Mouse (Mus musculus) limb, embryonic 14.5 days (tissue): ENCODE data around the gene Kazald1. TPM values are rescaled to one million over a fixed set of nuclear protein-coding genes. Genes with fewer than 3 reads are reported as not detected.

ENCODE experiments used
- ATAC-seq: fragments of 200-750 bp; cut with Nextera tagmentation; 2 replicates; pipeline ENCODE4 v1.8.0; 2017; ENCODE audit warnings: low read depth, moderate number of reproducible peaks, moderate TSS enrichment; ENCODE audit not compliant: low FRiP score
- DNase-seq: peaks from one replicate; pipeline ENCODE4 v3.0.0-alpha.2; 2015; ENCODE audit warnings: low spot score
- H3K27ac ChIP-seq: fragments of 300-500 bp; sonication (generic); replicated peaks from 2 replicates; pipeline ENCODE4 v1.5.1; 2014; ENCODE audit warnings: low read depth, mild to moderate bottlenecking, low read length, moderate library complexity, mixed read lengths
- H3K27me3 ChIP-seq: fragments of 300-500 bp; sonication (generic); 2 replicates; pipeline ENCODE4 v1.6.1; 2014; ENCODE audit warnings: low read length, mixed read lengths; ENCODE audit not compliant: control insufficient read depth, insufficient read depth
- H3K36me3 ChIP-seq: fragments of 300-500 bp; sonication (generic); 2 replicates; pipeline ENCODE4 v1.6.1; 2014; ENCODE audit warnings: mild to moderate bottlenecking, low read length, moderate library complexity, mixed read lengths; ENCODE audit not compliant: control insufficient read depth, insufficient read depth
- H3K4me1 ChIP-seq: fragments of 300-500 bp; sonication (generic); 2 replicates; pipeline ENCODE4 v1.6.1; 2014; ENCODE audit warnings: antibody characterized with exemption, low read length, mixed read lengths; ENCODE audit not compliant: control insufficient read depth, insufficient read depth
- H3K4me2 ChIP-seq: fragments of 300-500 bp; sonication (generic); replicated peaks from 2 replicates; pipeline ENCODE4 v1.6.1; 2014; ENCODE audit warnings: low read depth, mild to moderate bottlenecking, low read length, moderate library complexity; ENCODE audit not compliant: severe bottlenecking
- H3K4me3 ChIP-seq: fragments of 300-500 bp; sonication (generic); replicated peaks from 2 replicates; pipeline ENCODE4 v1.5.1; 2014; ENCODE audit warnings: low read length
- H3K9ac ChIP-seq: fragments of 300-500 bp; sonication (generic); 2 replicates; pipeline ENCODE4 v1.6.1; 2014; ENCODE audit warnings: mild to moderate bottlenecking, low read depth, low read length, moderate library complexity; ENCODE audit not compliant: severe bottlenecking
- H3K9me3 ChIP-seq: fragments of 300-500 bp; sonication (generic); 2 replicates; pipeline ENCODE4 v1.6.1; 2016; ENCODE audit warnings: low read length; ENCODE audit not compliant: control insufficient read depth
- POLR2A ChIP-seq: fragments of 200-500 bp; IDR thresholded peaks from 2 replicates; pipeline ENCODE4 v1.8.0; 2012; ENCODE audit warnings: inconsistent platforms, mild to moderate bottlenecking, moderate library complexity, borderline replicate concordance; ENCODE audit not compliant: insufficient read depth, insufficient read length; ENCODE audit errors: extremely low read depth
- WGBS: fragments of 180-500 bp; shearing (Covaris S2); extraction: QIAGEN DNeasy Blood & Tissue Kit; methylation state at CpG from one replicate; pipeline ENCODE4 v1.1.7; 2014; 5-methylcytosine and 5-hydroxymethylcytosine counted together
- polyA plus RNA-seq, 2 experiments: library from polyadenylated mRNA; depleted of rRNA in 1 of 2; stranded (reverse) in 1 of 2; unstranded in 1 of 2; fragments of >200 nt; fragmentation: Nextera tagmentation in 1 of 2; extraction: Ambion mirVana in 1 of 2; gene quantifications; 2 replicates each; pipeline versions ENCODE4 v1.2.1 to v1.2.3; 2012 to 2014

Gene Kazald1
- polyA plus RNA-seq, 2 experiments, result 20.5 to 33.1 TPM

DNA sequence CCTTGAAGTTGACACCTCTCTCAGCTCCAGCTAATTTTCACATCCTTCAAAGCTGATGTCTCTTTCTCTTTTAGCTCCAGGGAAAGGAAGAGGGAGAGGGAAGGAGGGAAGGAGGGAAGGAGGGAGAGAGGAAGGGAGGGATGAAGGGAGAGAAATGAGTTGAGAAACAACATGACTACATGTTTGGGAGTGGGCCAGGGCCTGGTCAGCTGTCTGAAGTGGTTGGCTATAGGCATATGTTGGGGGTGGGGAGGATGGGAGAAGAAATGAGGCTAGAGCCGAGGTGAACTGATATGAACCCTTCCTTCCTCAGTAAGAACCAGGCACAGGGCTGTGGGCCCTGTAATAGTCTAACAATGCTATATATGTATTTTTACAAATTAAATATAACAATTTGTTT, 30.6 kb downstream of the Kazald1 start:
- H3K9me3 ChIP-seq, result no peaks in the 10 kb centered on the region
- no peaks in the 10 kb centered on the region for H3K4me1 ChIP-seq
- no peaks in the 10 kb centered on the region for H3K36me3 ChIP-seq
- H3K27ac ChIP-seq, result no peak overlapping the region
- no peak for ATAC-seq
- H3K4me3 ChIP-seq, result no peak overlapping the region
- DNase-seq, result no peak
- TF ChIP-seq POLR2A, result no peak
- WGBS, result 47% methylated on average over 1 of the region's 1 CpGs
- H3K27me3 ChIP-seq, result peaks cover 33% of the 10 kb centered on the region
- no peak overlapping the region for H3K4me2 ChIP-seq
- no peak overlapping the region for H3K9ac ChIP-seq

DNA sequence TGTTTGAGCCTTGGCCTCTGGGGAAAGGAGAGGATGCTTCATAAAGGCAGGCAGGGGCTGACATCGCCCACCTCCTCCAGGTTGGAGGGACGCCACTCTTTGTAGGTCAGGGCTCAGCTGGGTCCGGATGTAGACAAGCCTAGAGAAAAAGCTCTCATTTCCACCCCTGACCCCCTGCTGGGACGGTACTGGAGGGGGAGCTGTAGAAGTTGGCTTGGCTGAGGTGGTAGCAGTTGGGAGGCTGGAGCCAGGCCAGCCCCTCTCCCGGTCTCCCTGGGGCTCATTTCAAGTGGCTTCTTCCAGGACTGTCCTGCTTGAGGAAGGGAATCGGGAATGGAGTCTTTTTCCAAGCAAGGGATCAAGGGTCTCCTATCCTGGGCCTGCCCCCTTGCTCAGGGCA, 31.6 kb downstream of the Kazald1 start:
- no peak overlapping the region for H3K4me2 ChIP-seq
- H3K27me3 ChIP-seq, result peaks cover 33% of the 10 kb centered on the region
- WGBS, result 47% methylated on average over 6 of the region's 6 CpGs
- no peak overlapping the region for H3K4me3 ChIP-seq
- H3K9me3 ChIP-seq, result no peaks in the 10 kb centered on the region
- H3K27ac ChIP-seq, result no peak overlapping the region
- H3K36me3 ChIP-seq, result no peaks in the 10 kb centered on the region
- ATAC-seq (no peak), DNase-seq (no peak)
- TF ChIP-seq POLR2A, result no peak
- no peak overlapping the region for H3K9ac ChIP-seq
- no peaks in the 10 kb centered on the region for H3K4me1 ChIP-seq

DNA sequence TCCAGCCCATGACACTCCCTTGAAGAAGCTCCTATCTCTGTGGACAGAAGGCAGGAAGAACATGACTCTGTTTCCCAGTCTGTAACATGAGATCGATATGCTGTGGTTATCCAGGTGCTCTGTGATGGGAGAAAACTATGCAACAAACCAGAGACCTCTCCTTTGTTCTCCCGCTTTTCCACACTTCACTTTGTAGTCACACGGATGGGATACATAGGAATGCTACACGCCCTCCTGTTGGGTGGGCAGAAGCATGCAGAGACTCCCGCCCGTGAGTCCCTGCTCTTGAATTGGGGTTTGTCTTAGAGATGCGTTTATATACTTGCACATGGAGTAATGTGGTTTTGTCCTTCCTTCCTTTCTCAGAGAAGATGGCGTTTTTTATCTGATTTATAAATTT, 35.6 kb downstream of the Kazald1 start:
- no peaks in the 10 kb centered on the region for H3K9me3 ChIP-seq
- no peak overlapping the region for H3K27ac ChIP-seq
- no peaks in the 10 kb centered on the region for H3K4me1 ChIP-seq
- no peak overlapping the region for H3K4me3 ChIP-seq
- WGBS, result 70% methylated on average over 8 of the region's 8 CpGs
- TF ChIP-seq POLR2A, result no peak
- DNase-seq (no peak), ATAC-seq (no peak)
- H3K27me3 ChIP-seq, result peaks cover 3% of the 10 kb centered on the region; the same call in 1 of the 2 replicates
- no peak overlapping the region for H3K9ac ChIP-seq
- no peak overlapping the region for H3K4me2 ChIP-seq
- no peaks in the 10 kb centered on the region for H3K36me3 ChIP-seq

DNA sequence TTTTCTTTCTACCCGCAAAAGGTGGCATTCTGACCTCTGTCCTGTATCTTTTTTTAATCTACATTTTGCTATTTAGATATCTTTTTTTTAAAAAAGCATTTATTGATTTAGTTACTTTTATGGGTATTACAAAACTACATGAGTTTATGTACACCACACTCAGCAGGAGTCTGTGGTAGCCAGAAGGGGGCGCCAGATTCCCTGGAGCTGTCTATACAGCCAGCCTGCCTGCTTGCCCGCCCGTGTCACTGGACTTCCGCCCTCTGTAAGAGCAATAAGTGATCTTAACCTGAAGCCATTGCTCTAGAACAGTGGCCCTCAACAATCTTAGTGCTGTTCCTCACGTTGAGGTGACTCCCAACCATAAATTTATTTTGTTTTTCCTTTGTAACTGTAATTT, 37.4 kb downstream of the Kazald1 start:
- no peaks in the 10 kb centered on the region for H3K4me1 ChIP-seq
- no peaks in the 10 kb centered on the region for H3K27me3 ChIP-seq
- no peak for TF ChIP-seq POLR2A
- ATAC-seq (no peak), DNase-seq (no peak)
- no peak overlapping the region for H3K4me3 ChIP-seq
- no peak overlapping the region for H3K27ac ChIP-seq
- H3K9ac ChIP-seq, result no peak overlapping the region
- H3K4me2 ChIP-seq, result no peak overlapping the region
- H3K9me3 ChIP-seq, result no peaks in the 10 kb centered on the region
- 84% methylated on average over 6 of the region's 6 CpGs for WGBS
- H3K36me3 ChIP-seq, result no peaks in the 10 kb centered on the region

DNA sequence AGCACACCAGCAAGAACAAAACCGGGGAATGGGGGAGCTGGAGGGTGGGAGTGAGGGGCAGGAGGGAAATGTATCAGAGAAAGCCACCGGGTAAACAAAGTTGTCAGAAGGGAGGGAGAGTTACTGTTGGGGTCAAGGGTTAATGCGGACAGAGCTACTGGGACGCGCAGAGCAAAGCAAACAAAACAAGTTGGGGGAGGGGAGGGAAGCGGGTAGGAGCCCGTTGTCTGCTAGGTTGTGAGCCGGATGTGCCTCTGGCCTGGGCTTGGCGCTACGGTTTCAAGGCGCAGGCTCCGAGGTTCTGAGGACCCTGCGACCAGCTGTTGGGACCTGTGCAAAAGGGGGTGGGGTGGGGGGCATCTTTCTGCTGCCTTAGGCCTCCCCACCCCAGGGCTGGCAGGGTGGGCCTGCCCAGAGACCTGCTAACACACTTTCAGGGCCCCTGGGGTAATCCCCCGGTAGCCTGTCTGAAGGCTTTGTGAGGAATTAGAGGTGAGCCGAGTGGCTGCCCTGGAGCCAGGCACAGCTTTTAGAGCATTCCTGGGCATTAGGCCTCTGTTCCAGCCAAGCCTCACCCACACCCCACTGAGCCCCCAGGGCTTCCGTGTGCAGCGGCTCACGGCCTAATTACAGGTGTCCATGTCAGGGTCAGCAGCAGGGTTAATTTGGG, 38.9 kb downstream of the Kazald1 start:
- no peak overlapping the region for H3K4me2 ChIP-seq
- 6% methylated on average over 18 of the region's 18 CpGs for WGBS
- TF ChIP-seq POLR2A, result no peak
- no peak overlapping the region for H3K27ac ChIP-seq
- no peak overlapping the region for H3K9ac ChIP-seq
- ATAC-seq (no peak), DNase-seq (no peak)
- H3K4me1 ChIP-seq, result no peaks in the 10 kb centered on the region
- H3K9me3 ChIP-seq, result no peaks in the 10 kb centered on the region
- no peak overlapping the region for H3K4me3 ChIP-seq
- H3K27me3 ChIP-seq, result no peaks in the 10 kb centered on the region
- H3K36me3 ChIP-seq, result no peaks in the 10 kb centered on the region
